Mouse (Mus musculus) lung, postnatal 25 days (tissue): ENCODE results near the gene Sc5d.

Experiments
- DNase-seq: peaks from one replicate; pipeline ENCODE4 v3.0.0; 2022; ENCODE audit warnings: low spot score

The Sc5d gene

DNA sequence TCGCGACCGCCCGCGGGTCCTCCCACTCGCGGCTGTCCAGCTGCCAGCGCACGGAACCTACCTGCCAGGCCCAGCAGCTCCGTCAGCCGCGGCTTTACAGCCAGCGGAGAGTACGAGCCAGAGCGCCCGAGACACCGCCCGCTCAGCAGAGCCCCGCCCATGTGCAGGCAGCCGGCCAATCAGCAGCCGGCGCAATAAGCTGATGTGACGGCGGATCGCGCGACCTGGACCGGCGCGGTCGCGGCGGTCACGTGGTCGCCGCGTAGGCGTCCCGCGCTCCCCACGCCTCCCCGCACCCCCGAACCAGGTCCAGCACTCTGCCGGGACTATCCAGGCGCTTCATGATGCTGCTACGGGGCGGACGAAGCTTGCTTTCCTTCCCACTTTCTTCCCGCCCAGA is at the start of gene Sc5d:
TSS of gene Sc5d (minus strand) at position 112 of the 400 bp plus-strand sequence.
- peak; percentile 96 for DNase-seq

DNA sequence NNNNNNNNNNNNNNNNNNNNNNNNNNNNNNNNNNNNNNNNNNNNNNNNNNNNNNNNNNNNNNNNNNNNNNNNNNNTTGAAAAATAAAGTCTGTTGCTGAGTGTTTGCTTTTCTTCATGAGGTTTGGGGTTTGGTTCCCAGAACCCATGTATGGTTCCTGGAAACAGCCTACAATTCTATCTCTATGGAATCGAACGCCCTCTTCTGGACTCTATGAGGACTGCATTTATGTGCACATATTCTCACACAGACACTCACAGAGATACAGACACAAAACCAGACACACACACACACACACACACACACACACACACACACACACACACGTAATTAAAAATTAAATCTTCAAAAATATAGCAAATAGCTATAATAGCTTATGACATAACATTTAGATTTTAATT is 47.3 kb upstream of the Sc5d start:
- no peak for DNase-seq

GRCm38 (mm10) chr9:42303894-42304293 is 39.8 kb upstream of the Sc5d start:
- no peak for DNase-seq

- no peak for DNase-seq
These were observed 37.1 kb upstream of the Sc5d start for GRCm38 (mm10) chr9:42301082-42301633.

DNA sequence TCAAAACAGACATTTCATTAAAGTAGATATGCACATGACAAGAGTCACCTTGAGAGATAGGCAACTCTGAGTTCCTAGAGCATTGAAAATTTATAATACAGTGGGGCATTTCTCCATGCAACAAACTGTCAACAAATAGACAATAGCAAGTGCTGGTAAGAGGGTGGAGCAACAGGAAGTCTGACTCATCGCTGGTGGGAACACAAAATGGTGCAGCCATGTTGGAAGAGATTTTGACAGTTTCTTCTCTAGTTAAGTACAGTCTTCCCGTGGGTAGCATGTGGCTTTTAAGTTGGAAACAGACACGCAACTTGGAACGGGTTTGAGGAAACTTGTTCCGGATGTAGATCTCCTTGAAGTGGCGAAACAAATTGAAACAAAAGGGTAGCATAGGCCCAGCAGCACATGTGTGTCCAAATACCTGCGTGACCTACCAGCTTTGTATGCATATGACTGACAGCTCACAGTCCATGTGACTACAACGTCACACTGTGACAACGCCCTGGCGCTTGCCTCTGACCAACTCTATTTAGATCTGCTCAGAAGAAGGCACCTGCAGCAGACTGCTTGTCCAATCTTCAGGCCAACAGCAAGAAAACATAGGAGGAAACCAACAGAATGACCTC is 32.4 kb upstream of the Sc5d start:
- no peak for DNase-seq

DNA sequence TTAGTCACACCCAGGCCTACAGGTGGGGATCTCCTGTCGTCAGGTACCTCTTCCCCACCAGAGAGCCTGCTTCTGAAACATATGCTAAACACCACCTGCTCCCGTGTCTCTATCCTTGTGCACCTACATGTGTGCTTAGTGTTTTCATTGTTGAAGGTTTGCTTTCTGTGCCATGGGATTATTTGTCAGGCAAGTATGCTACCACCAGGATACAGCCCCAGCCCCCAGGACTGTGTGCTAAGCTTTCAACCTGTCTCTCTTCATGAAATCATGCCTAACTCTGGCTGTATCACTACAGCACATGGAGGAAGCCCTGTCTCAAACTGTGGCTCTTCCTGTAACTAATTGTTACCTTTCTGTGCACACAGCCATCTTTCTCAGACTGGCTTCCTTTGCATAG is 30.1 kb upstream of the Sc5d start:
- no peak for DNase-seq

GRCm38 (mm10) chr9:42293596-42293995 is 29.5 kb upstream of the Sc5d start:
- no peak for DNase-seq

GRCm38 (mm10) chr9:42293051-42293450 is 29.0 kb upstream of the Sc5d start:
- no peak for DNase-seq

GRCm38 (mm10) chr9:42279676-42280075 is 15.6 kb upstream of the Sc5d start:
- peak; percentile 30 for DNase-seq

- DNase-seq: no peak
These were observed 14.0 kb upstream of the Sc5d start for GRCm38 (mm10) chr9:42278046-42278445.

GRCm38 (mm10) chr9:42277606-42278005 is 13.6 kb upstream of the Sc5d start:
- DNase-seq: no peak

DNA sequence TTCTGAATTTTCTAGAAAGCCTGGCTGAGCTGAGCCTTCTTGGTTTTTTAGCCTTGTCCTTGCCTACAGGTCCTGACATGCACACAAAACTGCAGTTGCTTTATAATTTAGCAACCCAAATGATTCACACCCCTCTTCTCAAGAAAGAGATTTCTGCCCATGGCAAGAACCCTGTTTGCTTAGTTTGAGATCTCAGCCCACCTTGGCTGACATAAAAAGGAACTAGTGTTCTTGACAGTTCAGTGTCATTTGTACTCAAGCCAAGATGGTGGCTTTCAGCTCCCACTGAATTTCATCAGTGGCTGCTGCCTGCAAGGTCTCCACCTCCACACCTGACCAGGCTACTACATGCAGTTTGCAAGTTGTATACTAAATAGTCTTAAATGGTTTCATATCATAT is 13.1 kb upstream of the Sc5d start:
- no peak for DNase-seq

- no peak for DNase-seq
These were observed 11.7 kb upstream of the Sc5d start for GRCm38 (mm10) chr9:42275761-42276145.

DNA sequence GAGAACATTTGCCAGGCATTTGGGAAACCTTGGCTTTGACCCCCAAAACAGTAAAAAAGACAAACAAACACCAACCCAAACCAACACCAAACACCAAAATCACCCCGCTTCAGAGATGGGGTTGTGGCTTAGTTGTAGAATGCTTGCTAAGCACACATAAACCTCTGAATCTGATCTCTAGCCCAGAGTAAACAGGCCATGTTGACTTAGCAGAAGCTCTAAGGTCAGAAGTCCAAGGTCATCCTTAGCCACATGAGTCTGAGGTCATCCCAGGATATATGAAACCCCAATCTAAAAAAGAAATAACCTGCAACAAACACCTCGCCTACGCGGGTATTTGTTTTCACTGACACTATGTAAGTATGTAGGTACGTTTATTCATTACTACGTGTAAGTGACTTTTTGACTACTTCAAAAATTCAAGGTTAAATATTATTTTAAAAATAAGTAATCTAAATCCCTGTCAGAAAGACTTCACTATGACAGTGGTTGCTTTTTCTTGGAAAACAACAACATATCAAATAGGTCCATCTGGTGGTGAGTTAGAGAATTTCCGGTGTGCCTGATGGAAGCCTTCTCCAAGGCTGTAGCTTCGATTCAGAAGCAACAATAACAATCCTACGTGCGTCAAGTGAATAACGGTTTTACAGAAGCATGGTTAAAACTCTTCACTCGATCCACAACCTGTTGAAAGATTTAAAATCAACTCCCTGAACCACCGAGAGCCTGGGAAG is 11.1 kb upstream of the Sc5d start:
- no peak for DNase-seq

- DNase-seq: no peak
These were observed 9.7 kb upstream of the Sc5d start for GRCm38 (mm10) chr9:42273682-42274296.

DNA sequence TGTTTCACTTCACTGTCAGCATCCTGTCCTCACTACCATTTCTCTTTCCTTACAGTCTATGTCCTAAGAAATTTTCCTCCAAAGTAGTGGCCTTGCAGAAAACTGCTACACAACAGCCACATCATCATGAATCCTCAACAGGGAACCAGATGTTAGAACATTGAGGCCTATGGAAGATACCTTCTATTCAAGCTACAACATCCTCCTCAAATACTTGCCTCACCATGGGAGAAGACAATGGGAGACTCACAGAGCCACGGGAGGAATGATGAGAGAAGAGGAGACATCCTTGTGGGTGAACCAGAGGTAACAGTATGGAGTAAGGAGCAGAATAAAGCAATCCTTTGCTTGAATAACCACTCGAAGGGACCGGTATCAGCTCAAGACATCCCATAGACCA is 9.1 kb upstream of the Sc5d start:
- no peak for DNase-seq

GRCm38 (mm10) chr9:42272690-42273089 is 8.6 kb upstream of the Sc5d start:
- no peak for DNase-seq

DNA sequence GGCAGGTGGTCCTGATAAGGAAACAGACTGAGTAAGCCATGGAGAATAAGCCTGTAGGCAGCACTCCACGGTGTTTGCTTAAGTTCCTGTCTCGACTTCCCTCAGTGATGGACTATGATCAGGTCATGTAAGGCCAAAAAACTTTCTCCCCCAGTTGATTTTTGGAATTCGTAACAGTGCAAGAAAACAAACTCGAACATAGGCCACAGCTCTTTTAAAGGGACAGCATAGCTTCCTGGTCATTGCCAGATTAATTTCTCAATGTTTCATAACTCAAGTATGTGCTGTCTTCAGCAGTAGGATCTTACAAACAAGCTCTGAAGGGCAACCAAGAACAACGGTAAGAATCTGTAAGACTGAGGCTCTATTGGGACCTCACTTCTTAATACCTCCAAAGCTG is 7.4 kb upstream of the Sc5d start:
- DNase-seq: no peak

GRCm38 (mm10) chr9:42270617-42271016 is 6.6 kb upstream of the Sc5d start:
- DNase-seq: no peak

GRCm38 (mm10) chr9:42270081-42270480 is 6.0 kb upstream of the Sc5d start:
- no peak for DNase-seq

DNA sequence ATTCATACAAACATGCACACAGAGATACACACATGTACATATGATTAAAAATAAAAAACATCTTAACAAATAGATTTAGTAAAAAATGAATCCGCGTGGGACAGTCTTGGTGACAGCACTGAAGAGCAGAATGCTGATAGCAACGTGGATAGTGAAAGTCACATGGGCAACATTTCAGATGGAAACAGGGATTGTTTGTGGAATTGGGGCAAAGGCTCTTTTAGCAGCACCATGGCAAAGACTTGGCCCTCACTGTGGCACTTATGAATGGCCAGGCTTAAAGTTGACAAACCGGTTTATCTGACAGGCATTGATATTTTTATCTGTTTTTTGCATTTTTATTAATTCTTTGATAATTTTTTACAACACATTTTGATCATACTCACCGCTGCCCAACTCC is 4.3 kb upstream of the Sc5d start:
- DNase-seq: no peak

DNA sequence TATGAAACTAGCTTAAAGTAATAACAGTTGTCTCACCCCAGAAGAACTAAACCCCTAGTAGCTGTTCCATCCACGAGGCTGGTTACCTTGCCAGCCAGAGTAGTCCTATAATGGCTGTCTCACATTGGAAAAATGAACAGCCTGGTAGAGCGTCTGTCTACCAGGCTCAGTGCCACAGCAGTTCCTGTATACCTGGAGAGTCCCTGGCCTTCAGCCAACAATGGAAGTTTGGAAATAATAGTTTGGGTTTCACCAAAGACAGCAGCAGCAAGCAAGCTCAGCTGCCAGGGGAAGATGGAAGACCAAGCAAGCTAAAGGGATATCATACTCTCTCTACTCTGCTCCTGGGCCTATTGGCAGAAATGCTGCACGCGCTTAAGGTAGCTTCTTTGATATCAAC is 1.3 kb upstream of the Sc5d start:
- DNase-seq: no peak

DNA sequence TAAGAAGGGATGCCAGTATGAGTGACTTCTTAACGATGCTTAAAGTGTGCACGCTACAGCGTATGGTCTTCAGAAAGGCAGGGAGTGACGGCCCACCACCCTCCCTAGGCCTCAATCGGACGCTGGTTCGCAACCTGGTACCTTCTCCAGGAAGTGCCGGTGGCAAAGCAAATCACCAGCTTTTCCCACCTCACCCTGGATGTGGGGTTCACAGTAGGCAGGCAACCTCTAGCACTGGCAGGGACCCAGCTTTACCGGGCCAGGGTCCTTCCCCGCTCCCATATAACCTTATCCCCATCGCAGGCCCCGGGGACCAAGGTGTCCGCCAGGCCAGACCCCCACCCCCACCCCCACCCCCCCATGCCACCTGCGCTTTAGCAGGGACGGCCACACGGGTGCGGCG is 346 bp downstream of the Sc5d start:
- no peak for DNase-seq
